Mouse (Mus musculus) heart, embryonic 10.5 days (tissue): ENCODE data around the gene Tagln2. TPM values are rescaled to one million over a fixed set of nuclear protein-coding genes. Genes with fewer than 3 reads are reported as not detected.

Experiments
- DNase-seq: peaks from one replicate; pipeline ENCODE4 v3.0.0-alpha.2; 2017; ENCODE audit warnings: low spot score
- H3K27ac ChIP-seq: fragments of 300-500 bp; sonication (generic); 2 replicates; pipeline ENCODE4 v1.5.1; 2016; ENCODE audit warnings: mild to moderate bottlenecking
- H3K27me3 ChIP-seq: fragments of 300-500 bp; sonication (generic); 2 replicates; pipeline ENCODE4 v1.6.1; 2016; ENCODE audit warnings: mild to moderate bottlenecking; ENCODE audit not compliant: poor library complexity, insufficient read depth, severe bottlenecking
- H3K36me3 ChIP-seq: fragments of 300-500 bp; sonication (generic); 2 replicates; pipeline ENCODE4 v1.6.1; 2016; ENCODE audit warnings: mild to moderate bottlenecking, moderate library complexity
- H3K4me1 ChIP-seq: fragments of 300-500 bp; sonication (generic); 2 replicates; pipeline ENCODE4 v1.6.1; 2016; ENCODE audit warnings: mild to moderate bottlenecking
- H3K4me3 ChIP-seq: fragments of 300-500 bp; sonication (generic); 2 replicates; pipeline ENCODE4 v1.5.1; 2016; ENCODE audit warnings: mild to moderate bottlenecking, moderate library complexity
- H3K9me3 ChIP-seq: fragments of 300-500 bp; sonication (generic); 2 replicates; pipeline ENCODE4 v1.6.1; 2016; ENCODE audit warnings: mild to moderate bottlenecking, moderate library complexity
- WGBS: fragments of 180-500 bp; shearing (Covaris S2); methylation state at CpG from one replicate; pipeline ENCODE4 v1.1.7; 2016; 5-methylcytosine and 5-hydroxymethylcytosine counted together
- polyA plus RNA-seq: library from polyadenylated mRNA; unstranded; fragments of >200 nt; fragmentation: Nextera tagmentation; extraction: Ambion mirVana; gene quantifications from 2 replicates; pipeline ENCODE4 v1.2.1, GENCODE M21; 2016

Tagln2 gene
- polyA plus RNA-seq, 1 experiment from 2014 or later, result 276 TPM

DNA sequence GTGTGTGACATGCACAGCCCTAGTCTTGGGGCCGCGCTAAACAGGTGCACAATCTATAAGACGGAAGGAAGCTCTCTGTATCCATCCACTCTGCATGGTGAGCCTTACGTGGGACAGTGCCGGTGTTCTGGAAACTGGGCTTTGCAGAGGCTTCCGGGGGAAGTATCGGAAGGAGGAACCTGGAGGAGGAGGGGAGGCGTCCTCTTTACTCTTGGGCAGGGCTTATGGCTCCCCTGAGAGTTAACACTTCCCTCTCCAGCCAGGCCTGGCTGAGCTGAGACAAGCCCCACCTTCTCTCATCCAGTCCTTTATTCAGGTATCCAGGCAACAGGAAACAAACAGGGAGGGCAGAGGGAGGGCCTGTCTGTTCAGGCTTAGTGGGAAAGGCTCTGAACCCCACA, 50.7 kb downstream of the Tagln2 start:
- 1% methylated on average over 8 of the region's 8 CpGs for WGBS
- peak overlapping the region; percentile 69 for H3K27ac ChIP-seq

DNA sequence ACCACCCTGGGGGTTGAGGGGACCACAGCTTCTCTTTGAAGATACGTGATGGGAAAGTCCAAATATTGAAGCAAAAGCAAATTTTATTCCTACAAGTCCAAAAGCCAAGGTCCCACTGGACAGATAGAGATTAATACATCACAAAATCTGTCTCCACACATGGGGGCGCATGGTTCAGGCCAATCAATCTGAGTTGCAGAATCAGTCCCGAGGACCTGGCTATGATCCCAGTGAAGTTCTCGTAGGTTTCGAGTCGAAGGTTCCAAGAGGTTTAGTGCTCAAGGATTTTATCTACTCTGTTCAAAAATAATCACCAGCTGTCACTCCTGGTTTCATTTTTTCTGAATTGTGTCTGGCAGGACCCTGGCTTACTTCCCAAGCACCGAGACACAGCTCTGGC, 51.2 kb downstream of the Tagln2 start:
- Histone ChIP-seq H3K27ac (0 out of 2 replicates have a peak overlapping the region, but pooled peaks have one; percentile 69), H3K4me1 (peaks cover 38% of the 10 kb centered on the region), H3K4me3 (peak overlapping the region; percentile 62), H3K9me3 (no peaks in the 10 kb centered on the region), H3K27me3 (peaks cover 37% of the 10 kb centered on the region), H3K36me3 (no peaks in the 10 kb centered on the region)
- no peak for DNase-seq
- 43% methylated on average over 7 of the region's 7 CpGs for WGBS

More for the DNA sequence above, 50.7 kb downstream of the Tagln2 start:
- peaks cover 38% of the 10 kb centered on the region for H3K4me1 ChIP-seq
- no peaks in the 10 kb centered on the region for H3K36me3 ChIP-seq
- H3K4me3 ChIP-seq, result peak overlapping the region; percentile 62
- no peaks in the 10 kb centered on the region for H3K9me3 ChIP-seq
- DNase-seq, result peak; percentile 90
- H3K27me3 ChIP-seq, result peaks cover 32% of the 10 kb centered on the region; the same call in 1 of the 2 replicates

DNA sequence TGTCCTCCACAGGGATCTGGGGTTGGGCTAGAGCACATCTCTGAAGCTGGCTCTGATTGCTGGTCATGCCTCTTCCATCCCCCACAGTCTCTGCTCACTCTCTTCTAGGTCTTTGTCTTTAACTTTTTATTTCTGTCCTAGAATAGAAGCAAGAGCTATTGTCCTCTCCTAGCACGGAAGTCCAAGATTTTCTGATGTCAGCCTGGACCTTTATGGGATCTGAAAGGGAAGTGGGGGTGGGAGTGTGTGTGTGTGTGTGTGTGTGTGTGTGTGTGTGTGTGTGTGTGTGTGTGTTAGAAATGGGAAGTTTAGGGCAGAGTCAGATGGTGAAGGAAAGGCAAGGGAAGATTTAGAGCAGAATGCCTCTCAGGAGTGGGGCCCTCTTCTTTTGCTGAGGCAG, 52.8 kb downstream of the Tagln2 start:
- Histone ChIP-seq H3K4me3 (no peak overlapping the region), H3K27me3 (peaks cover 53% of the 10 kb centered on the region), H3K4me1 (peaks cover 35% of the 10 kb centered on the region), H3K36me3 (no peaks in the 10 kb centered on the region), H3K9me3 (no peaks in the 10 kb centered on the region), H3K27ac (no peak overlapping the region)
- DNase-seq, result no peak
- WGBS, result 60% methylated on average over 1 of the region's 1 CpGs

DNA sequence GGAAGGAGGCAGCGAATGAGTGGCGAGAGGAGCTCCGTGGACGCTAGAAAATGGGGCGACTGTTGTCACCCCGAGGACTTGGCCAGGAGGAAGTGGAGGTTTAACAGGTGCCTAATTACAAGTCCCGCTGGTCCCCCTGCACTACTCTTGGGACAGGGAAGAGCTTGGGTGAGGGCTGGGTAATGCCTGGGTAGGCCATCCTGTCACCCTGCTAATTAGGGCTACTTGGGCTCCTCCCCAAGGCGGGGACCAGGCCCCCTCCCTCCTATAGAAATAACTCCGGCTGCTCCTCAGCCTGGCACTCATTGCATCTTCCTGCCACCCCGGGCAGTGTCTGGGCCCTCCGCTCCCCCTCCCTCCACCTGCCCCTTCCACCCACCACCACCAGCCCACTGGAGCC, 55.8 kb downstream of the Tagln2 start, which contains the start of gene Vsig8:
TSS of gene Vsig8 (plus strand) at position 301 of the 400 bp plus-strand sequence.
- H3K36me3 ChIP-seq, result no peaks in the 10 kb centered on the region
- peaks cover 17% of the 10 kb centered on the region for H3K4me1 ChIP-seq
- H3K9me3 ChIP-seq, result no peaks in the 10 kb centered on the region
- no peak for DNase-seq
- H3K4me3 ChIP-seq, result no peak within 1 kb of the TSS
- 71% methylated on average over 11 of the region's 11 CpGs for WGBS
- H3K27ac ChIP-seq, result no peak within 1 kb of the TSS
- H3K27me3 ChIP-seq, result peaks cover 76% of the 10 kb centered on the region

Other genes starting within 250 kb of the Tagln2 start
- gene Atp1a4, start 241.6 kb upstream of the Tagln2 start, polyA plus RNA-seq, result 0.09 and 0.12 TPM in 2 replicates
- gene Igsf8, start 238.4 kb upstream of the Tagln2 start, polyA plus RNA-seq, result 30.1 and 33.2 TPM in 2 replicates
- gene Atp1a2, start 202.0 kb upstream of the Tagln2 start, polyA plus RNA-seq, result 8.7 and 22.5 TPM in 2 replicates
- not detected in 2 replicates for gene Kcnj9, start 170.7 kb upstream of the Tagln2 start, polyA plus RNA-seq
- gene Kcnj10, start 158.8 kb upstream of the Tagln2 start, polyA plus RNA-seq, result 0.09 TPM in 1 of 2 replicates, not detected in the other
- gene Pigm, start 123.5 kb upstream of the Tagln2 start, polyA plus RNA-seq, result 8.0 and 8.6 TPM in 2 replicates
- 0.92 and 1.1 TPM in 2 replicates for gene Slamf9, start 24.7 kb upstream of the Tagln2 start, polyA plus RNA-seq
- gene Igsf9, start 18.3 kb upstream of the Tagln2 start, polyA plus RNA-seq, result 13.7 and 37.5 TPM in 2 replicates
- gene Cfap45, start 20.8 kb downstream of the Tagln2 start, polyA plus RNA-seq, result 1.7 and 2.4 TPM in 2 replicates
- 0.12 TPM in 1 of 2 replicates, not detected in the other for gene Vsig8, start 55.9 kb downstream of the Tagln2 start, polyA plus RNA-seq
- gene Slamf8, start 90.5 kb downstream of the Tagln2 start, polyA plus RNA-seq, result not detected in 2 replicates
- not detected in 2 replicates for gene Fcrl6, start 102.5 kb downstream of the Tagln2 start, polyA plus RNA-seq
- 9.2 and 10.5 TPM in 2 replicates for gene Dusp23, start 132.9 kb downstream of the Tagln2 start, polyA plus RNA-seq
- 0.20 TPM in 1 of 2 replicates, not detected in the other for gene Crp, start 198.0 kb downstream of the Tagln2 start, polyA plus RNA-seq